Mouse (Mus musculus) v-Abl transformed pro-B cells (cell line): ENCODE results near the gene Phldb1.

Experiments
- in situ Hi-C, 2 experiments: fragments of 400-800 bp; cut with MboI; formaldehyde crosslinking; loops; one replicate each; pipeline ENCODE4 v1.15.1; 2025; ENCODE audit not compliant: unreplicated experiment in 2 of 2

Phldb1 gene

GRCm38 (mm10) chr9:44637551-44638169 lies 97.3 kb downstream of the Phldb1 start:
- in situ Hi-C loops: loop anchor here (5.0 to 10.0 kb wide), 2 partner anchors 175 to 187 kb away; no protein-coding TSS in a partner anchor
